Mouse (Mus musculus) gastrocnemius, postnatal 14 days (tissue): ENCODE measurements around the gene Acap1. TPM values are rescaled to one million over a fixed set of nuclear protein-coding genes. Genes with fewer than 3 reads are reported as not detected.
"Not testable (repeated sequence)": the region's sequence is repeated elsewhere in the genome, so short reads cannot be mapped to it uniquely, and the experiment has no call there.

Source experiments
- DNase-seq: peaks from one replicate; pipeline ENCODE4 v3.0.0; 2021; ENCODE audit warnings: mixed read lengths
- intact Hi-C: fragments of 180-260 bp; cut with DNase I; formaldehyde crosslinking; loops from one replicate; pipeline ENCODE4 v1.15.1; 2025; ENCODE audit warnings: low total_unique reads
- long read RNA-seq, 2 experiments: library from polyadenylated mRNA; stranded (forward); transcript quantifications; one replicate each; pipeline ENCODE4 v2.0.0; 2021
- total RNA-seq, 2 experiments: library from RNA; stranded (reverse); gene quantifications; 2 replicates each; pipeline ENCODE4 v1.2.3; 2021

The Acap1 gene
- total RNA-seq: under 1 TPM; 0.33 to 0.55 TPM
- long read RNA-seq, experiment 1, partial matches to known transcripts: 1 of 1 reads
- long read RNA-seq, experiment 1, other reads (novel, unspliced or antisense): 0 of 1 reads
- long read RNA-seq, experiment 2: 0 reads

- intact Hi-C loops: loop anchor here (10.0 kb wide), 1 partner anchor 50 kb away; the partner anchor contains the start of gene Plscr3
- no peak for DNase-seq
Observed at GRCm38 (mm10) chr11:69895291-69895690, at the start of gene Acap1. Gene Acap1 (minus strand): TSS chr11:69895539.

- intact Hi-C loops: no loop called here
- DNase-seq: no peak
Observed at GRCm38 (mm10) chr11:69940962-69941361, 45.6 kb upstream of the Acap1 start.

GRCm38 (mm10) chr11:69939731-69940130, 44.4 kb upstream of the Acap1 start:
- intact Hi-C loops: loop anchor here (10.0 kb wide), 1 partner anchor 65 kb away; the partner anchor contains the start of gene Dvl2
- DNase-seq: no peak

GRCm38 (mm10) chr11:69939181-69939580, 43.8 kb upstream of the Acap1 start:
- intact Hi-C loops: loop anchor here (10.0 kb wide), 1 partner anchor 66 kb away; the partner anchor contains the start of gene Dvl2
- no peak for DNase-seq

GRCm38 (mm10) chr11:69938401-69938979, 43.2 kb upstream of the Acap1 start:
- intact Hi-C loops: loop anchor here (10.0 kb wide), 1 partner anchor 66 kb away; the partner anchor contains the start of gene Dvl2
- no peak for DNase-seq

- DNase-seq: no peak
- intact Hi-C loops: loop anchor here (10.0 kb wide), 1 partner anchor 67 kb away; the partner anchor contains the start of gene Dvl2
Observed at GRCm38 (mm10) chr11:69937834-69938233, 42.5 kb upstream of the Acap1 start.

- intact Hi-C loops: loop anchor here (10.0 kb wide), 1 partner anchor 67 kb away; the partner anchor contains the start of gene Dvl2
- DNase-seq: peak; percentile 79
Observed at GRCm38 (mm10) chr11:69937385-69937784, 42.0 kb upstream of the Acap1 start.

- no peak for DNase-seq
- intact Hi-C loops: loop anchor here (10.0 kb wide), 1 partner anchor 68 kb away; the partner anchor contains the start of gene Dvl2
Observed at GRCm38 (mm10) chr11:69936714-69937347, 41.5 kb upstream of the Acap1 start.

- intact Hi-C loops: loop anchor here (10.0 kb wide), 1 partner anchor 69 kb away; the partner anchor contains the start of gene Dvl2
Observed at GRCm38 (mm10) chr11:69936156-69936555, 40.8 kb upstream of the Acap1 start.

GRCm38 (mm10) chr11:69935137-69935879, 40.0 kb upstream of the Acap1 start, which contains the start of gene Ybx2:
Gene Ybx2 (plus strand): TSS chr11:69935796.
- intact Hi-C loops: loop anchor here (10.0 kb wide), 1 partner anchor 69 kb away; the partner anchor contains the start of gene Dvl2
- peak; percentile 86 for DNase-seq

More at GRCm38 (mm10) chr11:69936156-69936555, 40.8 kb upstream of the Acap1 start:
- no peak for DNase-seq

- no peak for DNase-seq
- intact Hi-C loops: loop anchor here (10.0 kb wide), 1 partner anchor 70 kb away; the partner anchor contains the start of gene Dvl2
Observed at GRCm38 (mm10) chr11:69934681-69935080, 39.3 kb upstream of the Acap1 start.

- intact Hi-C loops: loop anchor here (10.0 kb wide), 1 partner anchor 71 kb away; the partner anchor contains the start of gene Dvl2
- DNase-seq: peak; percentile 96
Observed at GRCm38 (mm10) chr11:69934169-69934568, 38.8 kb upstream of the Acap1 start.

GRCm38 (mm10) chr11:69933066-69933465, 37.7 kb upstream of the Acap1 start:
- no peak for DNase-seq
- intact Hi-C loops: loop anchor here (10.0 kb wide), 1 partner anchor 72 kb away; the partner anchor contains the start of gene Dvl2

- no peak for DNase-seq
- intact Hi-C loops: loop anchor here (10.0 kb wide), 1 partner anchor 73 kb away; the partner anchor contains the start of gene Dvl2
Observed at GRCm38 (mm10) chr11:69932254-69932653, 36.9 kb upstream of the Acap1 start.

- no peak for DNase-seq
- intact Hi-C loops: loop anchor here (10.0 kb wide), 1 partner anchor 73 kb away; the partner anchor contains the start of gene Dvl2
Observed at GRCm38 (mm10) chr11:69931769-69932168, 36.4 kb upstream of the Acap1 start.

GRCm38 (mm10) chr11:69930967-69931537, 35.7 kb upstream of the Acap1 start:
- DNase-seq: no peak
- intact Hi-C loops: loop anchor here (10.0 kb wide), 1 partner anchor 74 kb away; the partner anchor contains the start of gene Dvl2

- intact Hi-C loops: loop anchor here (10.0 kb wide), 1 partner anchor 75 kb away; the partner anchor contains the start of gene Dvl2
- not testable (repeated sequence) for DNase-seq
Observed at GRCm38 (mm10) chr11:69930176-69930575, 34.8 kb upstream of the Acap1 start.

- intact Hi-C loops: loop anchor here (10.0 kb wide), 1 partner anchor 75 kb away; the partner anchor contains the start of gene Dvl2
- DNase-seq: no peak
Observed at GRCm38 (mm10) chr11:69929712-69930111, 34.4 kb upstream of the Acap1 start.
